In genomic region chr8:95245180-95245579, GRCm38 (mm10) we compare ENCODE assay signal across 9 mouse cellular contexts. TPM values are rescaled to one million over a fixed set of nuclear protein-coding genes. Genes with fewer than 3 reads are reported as not detected.
DNase-seq lines count a peak whose midpoint lies in the region; ATAC-seq and TF ChIP-seq lines count a peak whose summit lies in the region.
"Had no signal": no experiment of that assay in that cellular context is flagged by ENCODE, and none has a peak within 500 bp of the region (broad histone marks: within the 10 kb centered on the region; RNA-seq: fewer than 3 reads in every experiment).

No protein-coding gene starts in this region.

- no peaks in the 10 kb centered on the region for H3K27me3 ChIP-seq in intestine, embryonic 14.5 days (replicated peaks; ENCODE audit: control insufficient read depth, insufficient read depth, low read length)
- no peaks in the 10 kb centered on the region for H3K27me3 ChIP-seq in thymus, adult 2 months (ENCODE audit: control insufficient read depth, insufficient read depth, low read length)
- H3K27me3 ChIP-seq: embryonic facial prominence, embryonic 13.5 days had no signal

- H3K4me2 ChIP-seq in intestine, embryonic 14.5 days (ENCODE audit: low read length) = no peak overlapping the region
- H3K4me2 ChIP-seq: embryonic facial prominence, embryonic 13.5 days had no signal

- no peak for TF ChIP-seq POLR2A in thymus, adult 2 months (IDR thresholded peaks at IDR 0.05; ENCODE audit: control insufficient read depth, extremely low read depth, insufficient read depth, low read length, poor library complexity)

- H3K4me3 ChIP-seq in intestine, embryonic 14.5 days (ENCODE audit: low read depth, low read length) = no peak overlapping the region
- H3K4me3 ChIP-seq in thymus, adult 2 months (ENCODE audit: control insufficient read depth, insufficient read depth, low read length) = no peak overlapping the region
- H3K4me3 ChIP-seq: embryonic facial prominence, embryonic 13.5 days had no signal

- peak; percentile 41 to 66 for DNase-seq in adrenal gland, adult (ENCODE audit: inconsistent age in 2 of 2, low spot score in 1 of 2)
- DNase-seq in adrenal gland, postnatal 4 days (ENCODE audit: low spot score in 2 of 2) = no peak
- DNase-seq in CD4-positive, CD25-positive, alpha-beta regulatory T cell, adult 2 months (ENCODE audit: low read depth, low spot score) = peak; percentile 93
- DNase-seq in intestine, embryonic 14.5 days (ENCODE audit: low spot score) = peak; percentile 55
- peak; percentile 76 for DNase-seq in lung, postnatal 36 days
- DNase-seq in thymus, adult 2 months = peak; percentile 88

- no peak for TF ChIP-seq CTCF in thymus, adult 2 months (IDR thresholded peaks at IDR 0.05; ENCODE audit: borderline replicate concordance, control insufficient read depth, extremely low read depth, insufficient read depth, low read length, poor library complexity)

- 0 out of 2 replicates have a peak overlapping the region, but pooled peaks have one; percentile 7 for H3K27ac ChIP-seq in intestine, embryonic 14.5 days (ENCODE audit: low read depth)
- peak overlapping the region; percentile 88 for H3K27ac ChIP-seq in thymus, adult 2 months (ENCODE audit: control insufficient read depth, insufficient read depth, low read length)
- H3K27ac ChIP-seq: embryonic facial prominence, embryonic 13.5 days had no signal

- no peak overlapping the region for H3K9ac ChIP-seq in intestine, embryonic 14.5 days (ENCODE audit: low read length)
- H3K9ac ChIP-seq: embryonic facial prominence, embryonic 13.5 days had no signal

- no peaks in the 10 kb centered on the region for H3K36me3 ChIP-seq in intestine, embryonic 14.5 days (ENCODE audit: control insufficient read depth, insufficient read depth, low read length)
- no peaks in the 10 kb centered on the region for H3K36me3 ChIP-seq in thymus, adult 2 months (ENCODE audit: control insufficient read depth, insufficient read depth, low read length)
- H3K36me3 ChIP-seq: embryonic facial prominence, embryonic 13.5 days had no signal

- ATAC-seq in granulocyte monocyte progenitor cell, adult 5-6 weeks (replicated peaks; ENCODE audit: poor library complexity, severe bottlenecking) = peak; percentile 76
- ATAC-seq in intestine, embryonic 14.5 days (replicated peaks; ENCODE audit: low FRiP score, low TSS enrichment, low read depth) = peak; percentile 63
- no peak for ATAC-seq in megakaryocyte-erythroid progenitor cell, adult 5-6 weeks (replicated peaks; ENCODE audit: low FRiP score, low TSS enrichment, poor library complexity, severe bottlenecking)

- no peaks in the 10 kb centered on the region for H3K9me3 ChIP-seq in intestine, embryonic 14.5 days (ENCODE audit: control insufficient read depth, low read length)
- H3K9me3 ChIP-seq: embryonic facial prominence, embryonic 13.5 days had no signal

- H3K4me1 ChIP-seq in intestine, embryonic 14.5 days (replicated peaks; ENCODE audit: control insufficient read depth, insufficient read depth, low read length) = peaks cover 13% of the 10 kb centered on the region; the same call in 1 of the 2 replicates
- peaks cover 28% of the 10 kb centered on the region for H3K4me1 ChIP-seq in thymus, adult 2 months (replicated peaks; ENCODE audit: control insufficient read depth, insufficient read depth, low read length)

- 44% methylated on average over 5 of the region's 5 CpGs for WGBS in intestine, embryonic 14.5 days
- WGBS in thymus, adult 2 months = 6% methylated on average over 5 of the region's 5 CpGs

RNA-seq across cellular contexts. Expression of gene Kifc3, which starts 42.6 kb away (rescaled TPM):
- 100 to 1,000 TPM; 116 to 117 TPM for total RNA-seq in adrenal gland, postnatal 4 days (2021)
- 0.26 and 1.1 TPM in 2 replicates for total RNA-seq in granulocyte monocyte progenitor cell, adult 5-6 weeks (2014; fragmentation: Nextera tagmentation)
- 3.2 and 4.1 TPM in 2 replicates for total RNA-seq in granulocyte monocyte progenitor cell, adult 5-6 weeks (2017)
- 11.6 and 21.6 TPM in 2 replicates for polyA plus RNA-seq in intestine, embryonic 14.5 days (2014; fragmentation: Nextera tagmentation; extraction: Ambion mirVana)
- 13.7 and 19.1 TPM in 2 replicates for polyA plus RNA-seq in thymus, adult 2 months (2012; rRNA removed)
- 0.99 TPM in 1 of 2 replicates, not detected in the other for total RNA-seq in megakaryocyte-erythroid progenitor cell, adult 5-6 weeks (2014; fragmentation: Nextera tagmentation)
- total RNA-seq in megakaryocyte-erythroid progenitor cell, adult 5-6 weeks (2017) = 0.61 and 1.4 TPM in 2 replicates

Comparison
In these comparisons a context has a peak if more than half of its experiments do, and no peak if none do; other contexts are left out.
1. DNase-seq: peak in adrenal gland, adult (2 of 2), CD4-positive, CD25-positive, alpha-beta regulatory T cell, adult 2 months (single experiment), intestine, embryonic 14.5 days (single experiment), lung, postnatal 36 days (single experiment) and thymus, adult 2 months (single experiment); none in adrenal gland, postnatal 4 days (0 of 2).
2. RNA of gene Kifc3, which starts 42.6 kb away (total RNA-seq): 116 to 117 TPM in adrenal gland, postnatal 4 days; 0.26 to 4.1 TPM in granulocyte monocyte progenitor cell, adult 5-6 weeks and 0.61 to 1.4 TPM in megakaryocyte-erythroid progenitor cell, adult 5-6 weeks; every median in the first group is over 10 times any median in the second.